Mouse (Mus musculus) lung, postnatal 0 days (tissue): ENCODE data around the gene Trappc6b.

Source experiments
- CTCF ChIP-seq: IDR thresholded peaks from 2 replicates; pipeline ENCODE4 v1.5.1; 2016; ENCODE audit warnings: antibody characterized with exemption, mild to moderate bottlenecking
- EP300 ChIP-seq: IDR thresholded peaks from 2 replicates; pipeline ENCODE4 v1.6.1; 2016; ENCODE audit warnings: antibody characterized with exemption, mild to moderate bottlenecking, control low read depth

DNA sequence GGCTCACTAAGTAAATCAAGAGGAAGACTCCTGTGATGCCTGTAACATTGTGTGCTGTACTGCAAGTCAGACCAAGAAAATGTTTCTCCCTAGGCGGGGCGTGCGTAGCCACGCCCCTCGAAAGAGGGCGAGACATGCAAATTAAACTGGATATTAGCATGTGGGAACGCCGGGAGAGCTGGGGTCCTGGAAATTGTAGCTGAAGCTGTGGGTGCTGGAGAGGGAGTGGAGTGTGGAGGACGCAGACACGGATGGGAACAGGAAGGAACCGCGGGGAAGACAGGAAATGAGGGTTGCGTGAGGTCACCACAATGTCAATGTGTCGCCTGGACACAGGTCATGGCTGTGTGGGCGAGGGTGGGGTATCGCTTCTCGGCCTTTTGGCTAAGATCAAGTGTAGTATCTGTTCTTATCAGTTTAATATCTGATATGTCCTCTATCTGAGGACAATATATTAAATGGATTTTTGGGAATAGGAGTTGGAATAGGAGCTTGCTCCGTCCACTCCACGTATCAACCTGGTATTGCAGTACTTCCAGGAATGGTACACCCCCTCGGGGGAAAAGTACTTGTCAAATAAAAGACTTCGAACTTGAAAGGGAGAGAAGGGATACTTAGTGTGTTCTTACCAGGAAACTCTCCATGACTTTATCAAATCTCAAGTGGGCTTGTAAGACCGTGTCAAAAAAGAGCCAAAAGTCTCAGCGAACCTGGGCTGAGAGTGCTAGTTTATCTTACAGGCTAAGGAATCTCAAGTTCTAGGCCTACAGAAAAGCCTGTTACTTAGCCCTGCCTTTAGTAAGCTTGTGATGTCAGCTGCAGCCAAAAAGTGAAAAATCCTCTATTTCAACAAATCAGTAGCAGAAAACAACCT is 21.1 kb downstream of the Trappc6b start:
- TF ChIP-seq CTCF, result no peak
- TF ChIP-seq EP300, result no peak; the same call in none of the 2 replicates
